Mouse (Mus musculus): Measurements from ENCODE around the gene Foxs1. TPM values are rescaled to one million over a fixed set of nuclear protein-coding genes. Genes with fewer than 3 reads are reported as not detected.

Gene Foxs1
- polyA plus RNA-seq, 1 experiment: 6.4 TPM

GRCm38 (mm10) chr2:152911432-152911831, 21.6 kb downstream of the Foxs1 start:
- Histone ChIP-seq H3K36me3 (ENCODE audit: control insufficient read depth, insufficient read depth, low read length) (no peaks in the 10 kb centered on the region), H3K4me3 (ENCODE audit: insufficient read depth, low read depth, low read length) (no peak overlapping the region), H3K27me3 (replicated peaks; ENCODE audit: control insufficient read depth, insufficient read depth, low read length) (no peaks in the 10 kb centered on the region), H3K4me1 (ENCODE audit: control insufficient read depth, insufficient read depth, low read length) (no peaks in the 10 kb centered on the region), H3K27ac (ENCODE audit: insufficient read depth, low read depth, low read length) (no peak overlapping the region)
- DNase-seq: no peak
- TF ChIP-seq CTCF (conservative IDR thresholded peaks at IDR 0.05; ENCODE audit: insufficient read depth, insufficient read length, low read depth, low read length): no peak
- 43% methylated on average over 6 of the region's 6 CpGs for WGBS

- Histone ChIP-seq H3K36me3 (ENCODE audit: control insufficient read depth, insufficient read depth, low read length) (no peaks in the 10 kb centered on the region), H3K27me3 (replicated peaks; ENCODE audit: control insufficient read depth, insufficient read depth, low read length) (no peaks in the 10 kb centered on the region), H3K27ac (ENCODE audit: insufficient read depth, low read depth, low read length) (no peak within 1 kb of the TSS), H3K4me3 (ENCODE audit: insufficient read depth, low read depth, low read length) (no peak within 1 kb of the TSS), H3K4me1 (ENCODE audit: control insufficient read depth, insufficient read depth, low read length) (no peaks in the 10 kb centered on the region)
- WGBS: 20% methylated on average over 12 of the region's 12 CpGs
- DNase-seq: no peak
- TF ChIP-seq POLR2A (IDR thresholded peaks at IDR 0.05; ENCODE audit: low read depth, low read length): no peak
- no peak for TF ChIP-seq CTCF (conservative IDR thresholded peaks at IDR 0.05; ENCODE audit: insufficient read depth, insufficient read length, low read depth, low read length)
These were observed 22.0 kb downstream of the Foxs1 start, which contains the start of gene Mylk2 for GRCm38 (mm10) chr2:152911031-152911430. TSS of gene Mylk2 (plus strand) at chr2:152911352.

GRCm38 (mm10) chr2:152909848-152910247, 23.2 kb downstream of the Foxs1 start:
- H3K4me3 ChIP-seq (ENCODE audit: insufficient read depth, low read depth, low read length): no peak overlapping the region
- DNase-seq: no peak
- WGBS: 62% methylated on average over 6 of the region's 6 CpGs

GRCm38 (mm10) chr2:152907114-152907943, 25.7 kb downstream of the Foxs1 start:
- no peaks in the 10 kb centered on the region for H3K36me3 ChIP-seq (ENCODE audit: control insufficient read depth, insufficient read depth, low read length)
- 61% methylated on average over 14 of the region's 14 CpGs for WGBS
- no peaks in the 10 kb centered on the region for H3K4me1 ChIP-seq (ENCODE audit: control insufficient read depth, insufficient read depth, low read length)
- no peak for TF ChIP-seq CTCF (conservative IDR thresholded peaks at IDR 0.05; ENCODE audit: insufficient read depth, insufficient read length, low read depth, low read length)
- no peak for TF ChIP-seq POLR2A (IDR thresholded peaks at IDR 0.05; ENCODE audit: low read depth, low read length)
- no peaks in the 10 kb centered on the region for H3K27me3 ChIP-seq (replicated peaks; ENCODE audit: control insufficient read depth, insufficient read depth, low read length)
- no peak overlapping the region for H3K27ac ChIP-seq (ENCODE audit: insufficient read depth, low read depth, low read length)
- H3K4me3 ChIP-seq (ENCODE audit: insufficient read depth, low read depth, low read length): no peak overlapping the region
- DNase-seq: no peak

More at GRCm38 (mm10) chr2:152909848-152910247, 23.2 kb downstream of the Foxs1 start:
- Histone ChIP-seq H3K27me3 (replicated peaks; ENCODE audit: control insufficient read depth, insufficient read depth, low read length) (no peaks in the 10 kb centered on the region), H3K36me3 (ENCODE audit: control insufficient read depth, insufficient read depth, low read length) (no peaks in the 10 kb centered on the region), H3K4me1 (ENCODE audit: control insufficient read depth, insufficient read depth, low read length) (no peaks in the 10 kb centered on the region), H3K27ac (ENCODE audit: insufficient read depth, low read depth, low read length) (no peak overlapping the region)
- TF ChIP-seq POLR2A (IDR thresholded peaks at IDR 0.05; ENCODE audit: low read depth, low read length) (no peak), CTCF (conservative IDR thresholded peaks at IDR 0.05; ENCODE audit: insufficient read depth, insufficient read length, low read depth, low read length) (no peak)

GRCm38 (mm10) chr2:152906274-152907037, 26.6 kb downstream of the Foxs1 start:
- TF ChIP-seq POLR2A (IDR thresholded peaks at IDR 0.05; ENCODE audit: low read depth, low read length): no peak
- TF ChIP-seq CTCF (conservative IDR thresholded peaks at IDR 0.05; ENCODE audit: insufficient read depth, insufficient read length, low read depth, low read length): no peak
- no peak overlapping the region for H3K27ac ChIP-seq (ENCODE audit: insufficient read depth, low read depth, low read length)
- H3K4me3 ChIP-seq (ENCODE audit: insufficient read depth, low read depth, low read length): no peak overlapping the region
- no peak for DNase-seq
- H3K36me3 ChIP-seq (ENCODE audit: control insufficient read depth, insufficient read depth, low read length): no peaks in the 10 kb centered on the region
- H3K4me1 ChIP-seq (ENCODE audit: control insufficient read depth, insufficient read depth, low read length): no peaks in the 10 kb centered on the region
- H3K27me3 ChIP-seq (replicated peaks; ENCODE audit: control insufficient read depth, insufficient read depth, low read length): no peaks in the 10 kb centered on the region
- WGBS: 54% methylated on average over 9 of the region's 9 CpGs

- DNase-seq: peak; percentile 45
- Histone ChIP-seq H3K4me1 (ENCODE audit: control insufficient read depth, insufficient read depth, low read length) (no peaks in the 10 kb centered on the region), H3K36me3 (ENCODE audit: control insufficient read depth, insufficient read depth, low read length) (no peaks in the 10 kb centered on the region), H3K27me3 (replicated peaks; ENCODE audit: control insufficient read depth, insufficient read depth, low read length) (no peaks in the 10 kb centered on the region), H3K27ac (ENCODE audit: insufficient read depth, low read depth, low read length) (no peak overlapping the region), H3K4me3 (ENCODE audit: insufficient read depth, low read depth, low read length) (no peak overlapping the region)
- TF ChIP-seq CTCF (conservative IDR thresholded peaks at IDR 0.05; ENCODE audit: insufficient read depth, insufficient read length, low read depth, low read length): no peak
- TF ChIP-seq POLR2A (IDR thresholded peaks at IDR 0.05; ENCODE audit: low read depth, low read length): no peak
- 43% methylated on average over 11 of the region's 11 CpGs for WGBS
These were observed 27.8 kb downstream of the Foxs1 start for GRCm38 (mm10) chr2:152905036-152905829.

Measured in kidney, adult 2 months (tissue).